16 mouse cellular contexts compared by ENCODE assay signal in genomic region chr17:9751348-9752170, GRCm38 (mm10).
A peak's percentile ranks its signal among the peaks of the same experiment; 100 is the strongest.
DNase-seq lines count a peak whose midpoint lies in the region; ATAC-seq and TF ChIP-seq lines count a peak whose summit lies in the region.
"Had no signal": no experiment of that assay in that cellular context is flagged by ENCODE, and none has a peak within 500 bp of the region (broad histone marks: within the 10 kb centered on the region; RNA-seq: fewer than 3 reads in every experiment).

No protein-coding gene starts in this region.

- TF ChIP-seq CTCF in left cerebral cortex, adult 2 months (IDR thresholded peaks at IDR 0.05) = no peak
- TF ChIP-seq CTCF in intestine, postnatal 0 days (IDR thresholded peaks at IDR 0.05; ENCODE audit: low read depth) = no peak
- no peak for TF ChIP-seq CTCF in forebrain, postnatal 0 days (IDR thresholded peaks at IDR 0.05; ENCODE audit: low read depth)

- no peak overlapping the region for H3K9ac ChIP-seq in hindbrain, embryonic 12.5 days
- no peak overlapping the region for H3K9ac ChIP-seq in midbrain, embryonic 14.5 days (replicated peaks; ENCODE audit: low read length)
- H3K9ac ChIP-seq in intestine, postnatal 0 days (ENCODE audit: low read depth, low read length) = no peak overlapping the region
- H3K9ac ChIP-seq in forebrain, postnatal 0 days = no peak overlapping the region
- H3K9ac ChIP-seq: lung, embryonic 14.5 days had no signal

- ATAC-seq in hindbrain, embryonic 12.5 days (ENCODE audit: low FRiP score) = no peak
- ATAC-seq in midbrain, embryonic 14.5 days (ENCODE audit: low FRiP score, low TSS enrichment) = no peak
- no peak for ATAC-seq in intestine, postnatal 0 days
- ATAC-seq in forebrain, postnatal 0 days = no peak
- ATAC-seq: Patski had no signal

- peak overlapping the region; percentile 24; the same call in 1 of the 2 replicates for H3K27ac ChIP-seq in left cerebral cortex, adult 2 months
- H3K27ac ChIP-seq in hindbrain, embryonic 12.5 days = peak overlapping the region; percentile 48; the same call in 1 of the 2 replicates
- 0 out of 2 replicates have a peak overlapping the region, but pooled peaks have one; percentile 4 for H3K27ac ChIP-seq in midbrain, embryonic 14.5 days (replicated peaks; ENCODE audit: low read depth, low read length)
- H3K27ac ChIP-seq in limb, embryonic 10.5 days = no peak overlapping the region
- H3K27ac ChIP-seq in intestine, postnatal 0 days (ENCODE audit: low read depth, low read length) = no peak overlapping the region
- H3K27ac ChIP-seq in forebrain, postnatal 0 days (ENCODE audit: low read depth, low read length) = no peak overlapping the region
- H3K27ac ChIP-seq: heart, embryonic 10.5 days had no signal

- 0 out of 2 replicates have a peak, but pooled peaks cover 2% of the 10 kb centered on the region for H3K4me1 ChIP-seq in hindbrain, embryonic 12.5 days
- no peaks in the 10 kb centered on the region for H3K4me1 ChIP-seq in midbrain, embryonic 14.5 days (ENCODE audit: control insufficient read depth, insufficient read depth, low read length)
- no peaks in the 10 kb centered on the region for H3K4me1 ChIP-seq in limb, embryonic 10.5 days
- no peaks in the 10 kb centered on the region for H3K4me1 ChIP-seq in intestine, postnatal 0 days (replicated peaks; ENCODE audit: control insufficient read depth, insufficient read depth, low read length)
- no peaks in the 10 kb centered on the region for H3K4me1 ChIP-seq in forebrain, postnatal 0 days (ENCODE audit: insufficient read depth)

- no peak overlapping the region for H3K4me3 ChIP-seq in left cerebral cortex, adult 2 months
- no peak overlapping the region for H3K4me3 ChIP-seq in hindbrain, embryonic 12.5 days
- no peak overlapping the region for H3K4me3 ChIP-seq in midbrain, embryonic 14.5 days (replicated peaks; ENCODE audit: low read depth, low read length)
- no peak overlapping the region for H3K4me3 ChIP-seq in limb, embryonic 10.5 days
- H3K4me3 ChIP-seq in intestine, postnatal 0 days (ENCODE audit: low read depth, low read length) = no peak overlapping the region
- H3K4me3 ChIP-seq in forebrain, postnatal 0 days (ENCODE audit: low read depth, low read length) = no peak overlapping the region
- H3K4me3 ChIP-seq: heart, embryonic 10.5 days had no signal

- 33% methylated on average over 13 of the region's 13 CpGs for WGBS in hindbrain, embryonic 12.5 days
- WGBS in midbrain, embryonic 14.5 days = 49% methylated on average over 13 of the region's 13 CpGs
- WGBS in limb, embryonic 10.5 days = 62% methylated on average over 13 of the region's 13 CpGs
- WGBS in intestine, postnatal 0 days = 52% methylated on average over 13 of the region's 13 CpGs
- WGBS in forebrain, postnatal 0 days = 61% methylated on average over 13 of the region's 13 CpGs

- intact Hi-C loops in left cerebral cortex, adult 2 months (cut with DNase I) = no loop called here

- no peak overlapping the region for H3K4me2 ChIP-seq in hindbrain, embryonic 12.5 days (replicated peaks)
- no peak overlapping the region for H3K4me2 ChIP-seq in midbrain, embryonic 14.5 days (ENCODE audit: low read length)
- no peak overlapping the region for H3K4me2 ChIP-seq in intestine, postnatal 0 days (replicated peaks; ENCODE audit: low read depth)
- H3K4me2 ChIP-seq in forebrain, postnatal 0 days (ENCODE audit: low read depth) = no peak overlapping the region
- H3K4me2 ChIP-seq: lung, embryonic 14.5 days had no signal

- no peaks in the 10 kb centered on the region for H3K36me3 ChIP-seq in hindbrain, embryonic 12.5 days
- H3K36me3 ChIP-seq in midbrain, embryonic 14.5 days (ENCODE audit: control insufficient read depth, insufficient read depth, low read length) = no peaks in the 10 kb centered on the region
- H3K36me3 ChIP-seq in limb, embryonic 10.5 days = no peaks in the 10 kb centered on the region
- H3K36me3 ChIP-seq in intestine, postnatal 0 days (ENCODE audit: control insufficient read depth, insufficient read depth) = no peaks in the 10 kb centered on the region
- no peaks in the 10 kb centered on the region for H3K36me3 ChIP-seq in forebrain, postnatal 0 days (ENCODE audit: insufficient read depth)
- H3K36me3 ChIP-seq: heart, embryonic 10.5 days had no signal

- no peak for DNase-seq in left cerebral cortex, adult 2 months (ENCODE audit: extremely low spot score in 1 of 2, low spot score in 2 of 2)
- no peak for DNase-seq in left cerebral cortex, adult 11 months (ENCODE audit: low spot score)
- DNase-seq in midbrain, embryonic 14.5 days = peak; percentile 22
- DNase-seq in limb, embryonic 10.5 days (ENCODE audit: low spot score) = no peak
- DNase-seq in forebrain, postnatal 0 days = no peak
- DNase-seq: cerebellum, adult 9-10 months; heart, postnatal 4 days; kidney, adult 9 months; liver; lung, embryonic 14.5 days; thymus, adult 18-20 months had no signal

- no peaks in the 10 kb centered on the region for H3K9me3 ChIP-seq in hindbrain, embryonic 12.5 days (replicated peaks)
- no peaks in the 10 kb centered on the region for H3K9me3 ChIP-seq in midbrain, embryonic 14.5 days (ENCODE audit: control insufficient read depth, low read length)
- H3K9me3 ChIP-seq in limb, embryonic 10.5 days (replicated peaks) = no peaks in the 10 kb centered on the region
- no peaks in the 10 kb centered on the region for H3K9me3 ChIP-seq in intestine, postnatal 0 days (ENCODE audit: control insufficient read depth)
- H3K9me3 ChIP-seq in forebrain, postnatal 0 days (ENCODE audit: low read length) = no peaks in the 10 kb centered on the region
- H3K9me3 ChIP-seq: heart, embryonic 10.5 days had no signal

- H3K27me3 ChIP-seq in hindbrain, embryonic 12.5 days = no peaks in the 10 kb centered on the region
- H3K27me3 ChIP-seq in midbrain, embryonic 14.5 days (ENCODE audit: control insufficient read depth, insufficient read depth, low read length) = no peaks in the 10 kb centered on the region
- no peaks in the 10 kb centered on the region; the same call in 1 of the 2 replicates for H3K27me3 ChIP-seq in limb, embryonic 10.5 days (ENCODE audit: low read depth, poor library complexity, severe bottlenecking)
- no peaks in the 10 kb centered on the region for H3K27me3 ChIP-seq in intestine, postnatal 0 days (replicated peaks; ENCODE audit: control insufficient read depth, insufficient read depth, low read length)
- H3K27me3 ChIP-seq in forebrain, postnatal 0 days (ENCODE audit: insufficient read depth, low read length) = no peaks in the 10 kb centered on the region
- H3K27me3 ChIP-seq: CH12.LX, Patski had no signal

Comparison
In these comparisons a context has a peak if more than half of its experiments do, and no peak if none do; other contexts are left out.
1. H3K27ac ChIP-seq: peak in left cerebral cortex, adult 2 months (single experiment), hindbrain, embryonic 12.5 days (single experiment) and midbrain, embryonic 14.5 days (single experiment); none in limb, embryonic 10.5 days (single experiment), intestine, postnatal 0 days (single experiment) and forebrain, postnatal 0 days (single experiment).